Mouse (Mus musculus): ENCODE data around the gene Snrk.

DNA sequence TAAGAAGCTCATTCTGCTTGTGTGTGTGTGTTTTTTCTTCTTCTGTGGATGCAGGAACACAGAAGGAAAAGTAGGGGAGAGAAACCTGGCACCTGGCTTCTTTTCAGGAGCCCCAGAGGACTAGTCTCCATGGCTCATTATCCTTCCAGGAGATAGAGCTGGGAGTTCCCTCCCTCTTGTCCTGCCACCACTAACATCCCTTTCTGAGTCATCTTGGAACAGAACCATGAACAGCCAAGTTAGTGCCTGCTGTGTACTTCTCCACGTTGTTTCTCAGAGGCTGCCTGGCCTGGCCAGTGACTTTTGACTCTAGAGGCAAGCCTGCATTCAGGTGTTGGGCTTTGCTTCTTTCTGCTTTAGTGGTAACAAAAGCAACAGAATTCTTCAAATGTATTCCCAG lies 707 bp upstream of the Snrk start:
- no peak for TF ChIP-seq CTCF (IDR thresholded peaks at IDR 0.05; ENCODE audit: borderline replicate concordance, insufficient read depth, low read length)
- TF ChIP-seq POLR2A (IDR thresholded peaks at IDR 0.05; ENCODE audit: low read depth, low read length) = no peak
